Mouse (Mus musculus) ES-E14 (cell line): ENCODE measurements around the gene Hspb7. TPM values are rescaled to one million over a fixed set of nuclear protein-coding genes. Genes with fewer than 3 reads are reported as not detected.

Experiments used
- DNase-seq: peaks from one replicate; pipeline ENCODE4 v3.0.0-alpha.2; 2013; ENCODE audit warnings: low read depth, low spot score
- H3K27ac ChIP-seq: 2 replicates; pipeline ENCODE4 v1.5.1; 2012; ENCODE audit warnings: low read depth, mild to moderate bottlenecking, low read length, moderate library complexity, mixed read lengths; ENCODE audit not compliant: poor library complexity, insufficient read depth, severe bottlenecking
- H3K36me3 ChIP-seq: 2 replicates; pipeline ENCODE4 v1.6.1; 2012; ENCODE audit warnings: mild to moderate bottlenecking, low read length, moderate library complexity, mixed read lengths; ENCODE audit not compliant: control insufficient read depth, poor library complexity, insufficient read depth, severe bottlenecking
- H3K4me1 ChIP-seq, 2 experiments: fragments of 150-350 bp in 1 of 2; sonication (generic) in 1 of 2; 2 replicates each; pipeline ENCODE4 v1.6.1; 2012; ENCODE audit warnings: low read length in 2 of 2, mild to moderate bottlenecking in 1 of 2, mixed read lengths in 1 of 2; ENCODE audit not compliant: control insufficient read depth in 2 of 2, insufficient read depth in 2 of 2, poor library complexity in 1 of 2
- H3K4me3 ChIP-seq, 2 experiments: fragments of 150-350 bp in 1 of 2; sonication (generic) in 1 of 2; 2 replicates each; pipeline ENCODE4 v1.5.1; 2012; ENCODE audit warnings: low read length in 2 of 2, low read depth in 1 of 2, mild to moderate bottlenecking in 1 of 2, mixed read lengths in 1 of 2; ENCODE audit not compliant: insufficient read depth in 1 of 2, poor library complexity in 1 of 2, severe bottlenecking in 1 of 2
- H3K9ac ChIP-seq: 2 replicates; pipeline ENCODE4 v1.6.1; 2012; ENCODE audit warnings: low read depth, mild to moderate bottlenecking, low read length, mixed read lengths; ENCODE audit not compliant: poor library complexity, insufficient read depth, severe bottlenecking
- H3K9me3 ChIP-seq: fragments of 150-350 bp; sonication (generic); 2 replicates; pipeline ENCODE4 v1.6.1; 2012; ENCODE audit warnings: low read depth, mild to moderate bottlenecking, low read length; ENCODE audit not compliant: control insufficient read depth, insufficient read depth
- CHD2 ChIP-seq: IDR thresholded peaks from 2 replicates; pipeline ENCODE4 v1.6.1; 2014; ENCODE audit warnings: mild to moderate bottlenecking, low read depth, low read length, inconsistent platforms
- HCFC1 ChIP-seq: IDR thresholded peaks from 2 replicates; pipeline ENCODE4 v1.6.1; 2012; ENCODE audit warnings: low read length, inconsistent platforms, borderline replicate concordance; ENCODE audit not compliant: insufficient read depth
- MAFK ChIP-seq: IDR thresholded peaks from 2 replicates; pipeline ENCODE4 v1.6.1; 2014; ENCODE audit warnings: mild to moderate bottlenecking, low read depth, low read length, inconsistent platforms; ENCODE audit not compliant: insufficient read depth
- ZC3H11A ChIP-seq: IDR thresholded peaks from 2 replicates; pipeline ENCODE4 v1.6.1; 2012; ENCODE audit warnings: low read depth, mild to moderate bottlenecking, inconsistent platforms, low read length, borderline replicate concordance
- ZNF384 ChIP-seq: IDR thresholded peaks from 2 replicates; pipeline ENCODE4 v1.6.1; 2012; ENCODE audit warnings: low read depth, low read length, inconsistent platforms
- in situ Hi-C, 2 experiments: fragments of 600-800 bp; cut with MboI; formaldehyde crosslinking; loops; one replicate each; pipeline ENCODE4 v1.15.1; 2025; ENCODE audit warnings: low sequenced_read_pairs in 2 of 2, inconsistent platforms in 1 of 2; ENCODE audit not compliant: unreplicated experiment in 2 of 2
- total RNA-seq: library from RNA; depleted of rRNA; stranded (reverse); fragments of 300-350 nt; gene quantifications from 2 replicates; pipeline ENCODE4 v1.2.3, GENCODE M21; 2012

Hspb7 gene
- total RNA-seq, 1 experiment: not detected

- in situ Hi-C loops: no loop called here
These were observed 844 bp downstream of the Hspb7 start for GRCm38 (mm10) chr4:141421423-141421822.

GRCm38 (mm10) chr4:141422841-141423240 lies 2.3 kb downstream of the Hspb7 start:
- H3K9me3 ChIP-seq: no peaks in the 10 kb centered on the region
- H3K27ac ChIP-seq: no peak overlapping the region
- no peak overlapping the region for H3K4me3 ChIP-seq
- H3K36me3 ChIP-seq: no peaks in the 10 kb centered on the region
- no peak overlapping the region for H3K9ac ChIP-seq
- no peak for TF ChIP-seq ZNF384
- TF ChIP-seq MAFK: no peak
- TF ChIP-seq ZC3H11A: no peak
- no peak for TF ChIP-seq CHD2
- no peak for TF ChIP-seq HCFC1
- DNase-seq: no peak
- peaks cover 0 to 26% of the 10 kb centered on the region in 2 experiments; a peak in 2 of 4 replicates for H3K4me1 ChIP-seq
- in situ Hi-C loops: no loop called here

More at GRCm38 (mm10) chr4:141421423-141421822, 844 bp downstream of the Hspb7 start:
- H3K36me3 ChIP-seq: no peaks in the 10 kb centered on the region
- TF ChIP-seq MAFK (no peak), CHD2 (no peak), HCFC1 (no peak), ZC3H11A (no peak), ZNF384 (no peak)
- H3K4me3 ChIP-seq: no peak overlapping the region
- H3K9me3 ChIP-seq: no peaks in the 10 kb centered on the region
- no peak for DNase-seq
- H3K9ac ChIP-seq: no peak overlapping the region
- no peak overlapping the region for H3K27ac ChIP-seq
- H3K4me1 ChIP-seq: peaks cover 0 to 19% of the 10 kb centered on the region in 2 experiments; a peak in 2 of 4 replicates

- in situ Hi-C loops: no loop called here
- TF ChIP-seq ZC3H11A (no peak), CHD2 (no peak), MAFK (no peak), HCFC1 (no peak), ZNF384 (no peak)
- no peak overlapping the region for H3K4me3 ChIP-seq
- peaks cover 0 to 26% of the 10 kb centered on the region in 2 experiments; a peak in 2 of 4 replicates for H3K4me1 ChIP-seq
- no peak overlapping the region for H3K27ac ChIP-seq
- no peaks in the 10 kb centered on the region for H3K36me3 ChIP-seq
- H3K9me3 ChIP-seq: no peaks in the 10 kb centered on the region
- H3K9ac ChIP-seq: no peak overlapping the region
- DNase-seq: no peak
These were observed 2.7 kb downstream of the Hspb7 start for GRCm38 (mm10) chr4:141423288-141423687.

GRCm38 (mm10) chr4:141423691-141424431 lies 3.3 kb downstream of the Hspb7 start:
- in situ Hi-C loops: no loop called here
- Histone ChIP-seq H3K4me3 (no peak overlapping the region), H3K36me3 (no peaks in the 10 kb centered on the region), H3K9me3 (no peaks in the 10 kb centered on the region), H3K9ac (no peak overlapping the region), H3K27ac (no peak overlapping the region), H3K4me1 (peaks cover 0 to 26% of the 10 kb centered on the region in 2 experiments; a peak in 2 of 4 replicates)
- DNase-seq: no peak
- no peak for TF ChIP-seq CHD2
- no peak for TF ChIP-seq ZNF384
- TF ChIP-seq HCFC1: no peak
- TF ChIP-seq MAFK: no peak
- no peak for TF ChIP-seq ZC3H11A
